Mouse (Mus musculus) A20 (cell line): ENCODE measurements around the gene Cfap126.

Experiments
- DNase-seq: peaks from one replicate; pipeline ENCODE4 v3.0.0-alpha.2; 2011; ENCODE audit warnings: low read depth, low spot score

The Cfap126 gene

DNA sequence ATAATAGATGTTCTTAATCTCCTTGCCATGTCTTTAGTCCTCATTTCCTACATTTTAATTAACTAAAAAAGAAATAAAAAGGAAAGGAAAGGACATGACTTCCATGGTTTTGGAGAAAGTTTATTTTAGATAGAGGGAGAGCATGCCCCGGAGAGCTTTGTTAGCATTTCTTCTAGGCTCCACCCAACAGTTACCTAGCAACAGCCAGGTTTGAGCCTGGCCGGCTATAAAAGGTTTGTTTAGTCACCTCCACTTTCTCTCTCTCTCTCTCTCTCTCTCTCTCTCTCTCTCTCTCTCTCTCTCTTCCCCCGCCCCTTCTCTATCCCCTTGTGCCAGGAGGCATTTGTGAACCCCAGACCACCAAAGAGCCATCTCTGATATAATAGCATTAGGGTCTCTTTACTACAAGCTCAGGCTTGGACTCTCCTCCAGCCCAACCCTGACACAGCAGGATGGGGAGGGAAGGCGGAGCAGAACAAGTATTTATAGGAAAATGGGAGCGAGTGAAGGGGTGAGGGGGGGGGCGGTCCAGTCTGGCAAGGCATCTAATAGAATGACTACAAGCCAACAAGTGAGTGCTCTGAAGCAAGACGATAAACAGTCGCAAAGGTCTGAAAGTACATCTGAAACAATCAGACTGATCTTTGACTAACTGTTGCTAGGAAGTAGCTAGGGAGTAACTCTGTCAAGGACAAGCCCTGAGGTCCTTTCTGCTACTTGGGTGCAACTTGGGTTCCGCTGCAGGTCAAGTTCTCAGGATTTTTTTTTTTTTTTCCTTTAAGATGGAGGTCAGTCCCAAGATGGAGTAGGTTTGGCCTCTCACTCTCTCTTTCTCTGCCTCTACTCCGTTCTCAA lies 17.4 kb upstream of the Cfap126 start:
- no peak for DNase-seq

DNA sequence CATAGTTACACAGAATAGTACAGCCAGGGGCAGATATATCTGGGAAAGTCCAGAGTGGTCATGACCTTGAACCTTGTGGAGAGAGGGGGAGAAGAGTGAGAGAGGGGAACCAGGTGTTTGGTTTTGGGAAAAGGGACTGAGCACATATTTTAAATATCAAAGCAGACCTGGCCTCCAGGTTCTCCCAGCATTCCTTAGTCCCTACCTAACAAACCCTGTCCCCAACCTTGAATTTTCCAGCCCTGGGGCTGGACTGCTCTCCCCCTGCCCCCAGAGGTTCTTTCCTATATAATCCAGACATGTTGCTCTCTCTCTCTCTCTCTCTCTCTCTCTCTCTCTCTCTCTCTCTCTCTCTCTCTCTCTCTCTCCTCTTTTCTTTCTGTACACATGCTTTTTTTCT lies 16.6 kb upstream of the Cfap126 start:
- no peak for DNase-seq

DNA sequence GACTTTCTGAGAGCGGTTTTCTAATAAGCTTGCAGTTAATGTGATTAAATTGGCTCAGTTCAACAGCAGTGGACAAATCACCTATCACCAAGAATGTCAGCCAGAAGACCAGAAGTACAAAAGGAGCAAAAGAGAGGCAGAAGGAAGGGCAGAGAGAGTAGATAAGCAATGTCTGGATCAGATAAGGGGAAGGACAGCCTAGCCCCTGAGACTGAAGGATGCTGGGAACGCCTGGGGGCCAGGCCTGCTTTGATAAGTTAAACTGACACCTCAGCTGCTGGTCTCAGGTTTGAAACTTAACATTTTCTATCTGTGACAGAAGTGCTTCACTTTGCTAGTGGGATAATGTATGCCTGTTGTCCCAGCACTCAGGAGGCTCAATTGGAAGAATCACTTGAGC lies 16.1 kb upstream of the Cfap126 start:
- no peak for DNase-seq

GRCm38 (mm10) chr1:171101033-171101432 lies 12.7 kb upstream of the Cfap126 start:
- DNase-seq: no peak

DNA sequence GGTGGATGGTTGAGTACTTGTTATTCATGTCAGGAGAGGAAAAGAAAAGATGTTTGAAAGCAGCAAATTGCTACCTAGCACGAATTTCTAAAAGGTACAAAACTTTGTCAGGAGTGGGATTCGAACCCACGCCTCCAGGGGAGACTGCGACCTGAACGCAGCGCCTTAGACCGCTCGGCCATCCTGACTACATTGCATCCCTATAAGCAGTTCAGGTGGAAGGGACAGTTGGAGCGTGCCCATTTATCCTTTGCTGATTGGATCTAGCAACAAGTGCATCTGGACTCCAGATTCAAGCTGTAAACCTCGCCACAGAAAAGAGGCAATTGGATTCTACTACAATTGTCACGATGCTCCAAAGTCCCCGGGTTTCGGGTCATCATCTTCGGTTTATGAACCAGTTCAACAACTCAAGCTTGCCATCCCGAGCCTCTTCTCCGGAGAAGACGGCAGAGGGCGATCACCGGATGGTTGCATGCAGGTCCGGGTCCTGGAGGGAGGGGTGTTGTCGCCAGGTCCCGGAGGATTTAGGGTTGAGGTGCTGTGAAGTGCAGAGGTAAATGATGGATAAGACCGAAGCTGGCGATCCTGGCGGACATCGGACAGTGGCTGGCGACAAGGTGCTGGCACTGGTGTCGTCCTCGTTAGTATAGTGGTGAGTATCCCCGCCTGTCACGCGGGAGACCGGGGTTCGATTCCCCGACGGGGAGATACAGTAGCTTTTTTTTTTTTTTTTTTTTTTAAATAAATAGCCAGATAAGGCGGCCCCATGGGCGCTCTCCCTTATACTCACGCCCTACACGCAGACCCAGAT lies 11.8 kb upstream of the Cfap126 start:
- peak; percentile 91 for DNase-seq

- peak; percentile 87 for DNase-seq
Observed at GRCm38 (mm10) chr1:171102547-171103177, 11.1 kb upstream of the Cfap126 start.

DNA sequence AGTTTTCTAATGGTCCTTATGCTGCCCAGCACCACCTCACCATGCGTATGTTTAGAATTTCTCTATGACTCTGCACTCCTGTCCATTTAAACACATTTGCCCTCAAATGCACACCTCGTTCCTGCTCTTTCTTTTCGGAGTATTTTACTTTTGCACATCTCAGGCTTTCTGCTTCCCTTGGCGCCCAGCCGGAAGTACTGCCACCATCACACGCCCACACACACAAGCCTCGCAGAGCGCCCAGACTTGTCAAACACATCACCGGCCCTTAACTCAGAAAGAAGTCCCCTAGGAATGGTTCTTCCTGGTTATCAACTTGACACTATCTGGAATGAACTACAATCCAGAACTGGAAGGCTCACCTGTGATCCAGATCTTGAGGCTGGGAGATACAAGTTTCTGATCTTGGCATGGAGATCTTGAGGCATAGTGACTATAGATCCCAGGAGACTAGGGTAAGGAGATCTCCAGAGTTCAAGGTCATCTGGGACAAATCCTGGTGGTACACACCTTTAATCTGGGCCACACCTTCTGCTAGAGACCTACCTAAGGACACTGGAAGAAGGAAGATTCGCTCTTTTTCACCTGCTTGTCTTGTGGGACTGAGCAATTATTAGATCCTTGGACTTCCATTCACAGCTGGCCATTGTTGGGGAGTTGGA lies 10.4 kb upstream of the Cfap126 start:
- DNase-seq: peak; percentile 85

- DNase-seq: no peak
Observed at GRCm38 (mm10) chr1:171105226-171105625, 8.5 kb upstream of the Cfap126 start.

GRCm38 (mm10) chr1:171109620-171110019 lies 4.1 kb upstream of the Cfap126 start:
- no peak for DNase-seq

GRCm38 (mm10) chr1:171110659-171111019 lies 3.1 kb upstream of the Cfap126 start:
- no peak for DNase-seq

DNA sequence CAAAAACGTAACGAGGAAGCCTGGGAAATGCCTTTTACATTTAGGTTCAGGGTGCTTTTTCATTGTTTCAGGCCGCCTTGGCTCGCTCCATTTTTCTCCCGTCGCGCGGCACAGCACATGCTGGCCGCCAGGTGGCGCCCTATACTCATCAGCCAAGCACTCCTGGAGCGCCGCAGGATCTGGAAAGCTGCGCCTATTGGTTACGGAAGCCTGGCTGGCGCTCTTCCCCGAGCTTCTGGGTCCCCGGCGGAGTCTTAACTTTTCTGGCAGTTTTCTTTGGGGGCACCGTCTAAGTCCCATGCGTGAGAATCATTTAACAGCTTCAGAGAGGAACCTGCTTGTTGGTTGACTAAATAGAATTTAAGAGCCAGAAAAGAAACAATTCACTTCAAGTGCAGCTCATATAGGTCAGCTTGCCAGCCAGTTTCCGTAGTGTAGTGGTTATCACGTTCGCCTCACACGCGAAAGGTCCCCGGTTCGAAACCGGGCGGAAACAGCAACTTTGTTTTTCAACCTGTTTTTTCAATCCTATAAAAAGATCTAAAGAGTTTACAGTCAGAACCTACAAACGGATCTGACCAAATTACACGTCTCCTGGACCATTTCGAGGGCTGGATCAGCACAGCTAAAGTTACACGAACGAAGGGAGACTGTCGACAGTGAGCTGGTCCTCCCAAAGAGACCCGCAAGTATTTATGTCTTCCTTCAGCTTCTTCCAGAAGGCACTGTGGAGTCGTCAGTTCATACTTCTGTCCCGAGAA lies 2.5 kb upstream of the Cfap126 start:
- peak; percentile 94 for DNase-seq

DNA sequence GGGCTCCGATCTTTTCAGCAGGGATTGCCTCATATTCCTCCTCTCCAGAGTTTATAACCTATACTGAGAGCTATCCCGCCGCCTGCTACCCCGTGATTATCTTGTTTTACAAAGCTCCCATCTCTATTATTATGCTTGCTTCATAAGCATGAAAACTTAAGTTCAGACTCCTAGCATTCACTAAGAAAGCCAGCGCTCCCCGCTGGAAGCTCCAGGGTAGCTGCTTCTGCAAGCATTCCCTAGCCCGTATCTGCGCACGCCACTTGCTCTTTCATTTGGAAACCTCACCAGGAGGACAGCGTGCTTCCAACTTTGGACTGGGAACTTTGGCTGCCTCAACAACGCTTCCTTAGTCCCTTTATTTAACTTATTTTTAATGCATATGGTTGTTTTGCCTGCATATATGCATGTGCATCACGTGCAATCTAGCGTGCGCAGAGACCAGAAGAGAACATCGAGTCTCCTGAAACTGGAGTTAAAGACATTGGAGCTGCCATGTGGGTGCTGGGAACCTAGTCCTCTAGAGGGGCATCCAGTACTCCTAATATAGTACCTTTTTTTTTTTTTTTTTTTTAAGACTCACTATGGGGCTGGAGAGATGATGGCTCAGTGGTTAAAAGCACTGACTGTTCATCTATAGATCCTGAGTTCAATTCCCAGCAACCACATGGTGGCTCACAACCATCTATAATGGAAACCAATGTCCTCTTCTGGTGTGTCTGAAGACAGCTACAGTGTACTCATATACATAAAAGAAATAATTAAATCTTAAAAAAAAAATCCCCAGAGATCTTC lies 1.7 kb upstream of the Cfap126 start:
- no peak for DNase-seq

DNA sequence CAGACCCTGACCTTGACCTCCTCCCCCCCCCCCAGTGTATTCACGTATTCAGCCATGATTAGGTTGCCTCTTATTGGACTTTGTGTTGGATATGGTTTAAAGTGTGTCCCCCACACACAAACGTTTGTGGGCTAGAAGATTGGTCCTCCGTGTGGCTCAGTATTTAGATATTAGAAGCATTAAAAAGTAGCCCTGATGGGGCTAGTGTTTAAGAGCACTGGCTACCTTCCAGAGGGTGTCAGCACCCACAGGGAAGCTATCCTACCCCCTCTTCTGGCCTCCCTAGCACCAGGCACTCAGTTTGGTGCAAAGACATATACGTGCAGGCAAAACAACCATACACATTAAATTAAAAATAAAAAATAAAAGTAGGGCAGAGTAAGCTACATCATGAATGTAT lies 732 bp upstream of the Cfap126 start:
- DNase-seq: peak; percentile 29

DNA sequence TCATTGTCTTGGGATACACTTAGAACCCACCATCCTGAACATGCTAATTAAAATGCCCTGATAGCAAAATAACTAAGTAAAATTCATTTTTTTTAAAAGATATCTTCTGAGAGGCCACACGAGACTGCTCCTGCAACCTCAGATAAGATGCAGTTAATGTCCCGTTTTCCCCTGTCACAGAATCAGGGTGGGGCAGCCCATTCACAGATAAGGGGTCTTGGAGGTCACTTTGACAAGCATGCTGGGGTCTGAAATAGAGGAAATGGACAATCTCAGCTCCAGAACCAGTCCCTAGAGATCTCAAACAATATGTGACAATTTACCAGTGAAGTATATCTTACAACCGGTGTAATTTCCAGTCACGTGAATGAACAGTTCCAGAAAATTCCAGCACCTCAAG lies 2.6 kb downstream of the Cfap126 start:
- no peak for DNase-seq

DNA sequence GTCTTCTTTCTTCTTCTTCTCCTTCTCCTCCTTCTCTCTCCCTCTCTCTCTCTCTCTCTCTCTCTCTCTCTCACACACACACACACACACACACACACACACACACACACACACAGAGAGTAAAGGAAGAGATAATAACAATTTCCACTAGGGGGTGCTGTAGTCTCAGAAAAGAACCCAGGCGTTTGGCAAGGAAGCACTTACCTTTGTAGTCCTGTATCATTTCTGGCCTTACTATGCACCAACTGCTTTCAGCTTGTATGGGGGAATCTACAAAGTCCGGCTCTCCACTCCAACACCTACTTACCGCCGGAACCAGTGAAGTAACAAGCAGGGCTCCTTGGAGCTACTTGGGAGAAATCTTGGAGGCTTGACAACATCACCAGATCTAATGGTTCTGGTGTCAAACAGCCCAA lies 4.6 kb downstream of the Cfap126 start:
- peak; percentile 85 for DNase-seq

DNA sequence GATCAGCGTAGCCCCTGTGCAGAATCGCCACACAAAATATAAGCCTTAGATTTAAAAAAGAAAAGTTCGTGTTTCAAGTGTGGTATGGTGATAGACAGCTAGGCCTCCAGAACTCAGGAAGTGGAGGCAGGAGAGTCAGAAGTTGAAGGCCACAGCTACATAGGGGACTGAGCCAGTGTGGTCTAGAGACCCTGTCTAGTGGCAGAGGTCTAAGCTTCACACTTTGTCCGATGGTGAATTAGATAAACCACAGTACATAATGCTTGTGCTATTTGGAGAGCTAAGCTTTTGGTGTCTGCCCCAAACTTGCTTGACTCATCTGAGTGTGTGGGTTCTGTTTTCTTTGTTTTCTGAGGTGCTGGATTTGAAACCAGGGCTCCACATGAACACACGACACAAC lies 5.3 kb downstream of the Cfap126 start:
- no peak for DNase-seq

- DNase-seq: no peak
Observed at GRCm38 (mm10) chr1:171119405-171119804, 5.7 kb downstream of the Cfap126 start.

DNA sequence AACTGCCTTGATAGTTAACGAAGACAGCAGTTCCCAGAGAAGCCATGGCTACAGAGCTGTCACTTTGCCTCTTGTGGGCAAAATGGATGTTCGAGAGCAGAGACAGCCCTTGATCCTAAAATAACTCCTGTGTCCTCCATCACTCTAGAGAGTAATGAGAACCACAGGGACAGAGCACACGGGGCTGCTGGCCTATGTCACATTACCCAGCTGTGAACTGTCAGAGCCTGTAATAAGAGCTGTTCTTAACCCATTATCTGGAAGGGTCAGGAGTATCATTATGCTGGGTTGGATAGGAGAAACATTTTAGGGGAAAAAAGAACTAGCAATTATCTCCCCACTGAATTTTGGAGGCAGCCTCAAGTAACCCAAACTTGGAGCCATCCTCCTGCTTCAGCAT lies 7.2 kb downstream of the Cfap126 start:
- no peak for DNase-seq

DNA sequence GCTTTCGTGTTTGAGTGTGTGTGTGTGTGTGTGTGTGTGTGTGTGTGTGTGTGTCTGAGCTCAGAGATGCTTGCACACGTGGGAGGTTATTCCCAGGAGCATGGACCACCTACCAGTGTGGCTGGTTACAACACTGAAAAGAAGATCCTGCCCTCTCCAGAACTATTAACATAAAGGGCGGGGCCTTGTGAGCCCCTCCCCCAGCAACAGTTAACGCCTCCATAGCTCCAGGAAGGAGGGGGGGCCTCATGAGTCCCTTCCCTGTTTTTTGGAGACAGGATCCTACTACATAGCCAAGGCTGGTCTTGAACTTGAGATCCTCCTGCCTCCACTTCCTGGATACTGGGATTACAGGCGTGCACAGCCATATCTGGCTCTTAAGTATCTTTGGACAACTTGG lies 8.1 kb downstream of the Cfap126 start:
- no peak for DNase-seq

DNA sequence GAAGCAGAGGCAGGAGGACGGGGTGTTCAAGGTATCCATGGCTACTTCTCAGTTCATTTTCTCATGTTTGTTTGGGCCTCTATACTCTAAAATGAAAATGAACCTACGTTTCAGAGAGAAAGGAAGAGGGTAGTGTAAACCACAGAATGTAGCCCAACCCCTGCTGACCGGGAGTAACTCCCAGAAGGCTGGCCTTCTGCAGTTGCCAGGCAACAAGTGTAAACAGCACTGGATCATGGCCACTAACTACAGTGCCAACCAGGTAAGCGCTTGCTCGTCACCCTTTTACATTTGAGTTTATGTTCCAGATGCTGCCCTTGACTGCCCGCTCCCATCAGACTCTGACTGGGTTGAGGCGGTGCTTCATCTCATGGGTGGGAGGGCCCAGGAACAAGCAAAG lies 9.2 kb downstream of the Cfap126 start:
- no peak for DNase-seq
